Mouse (Mus musculus): ENCODE data around the gene Zfhx3.

Zfhx3 gene

DNA sequence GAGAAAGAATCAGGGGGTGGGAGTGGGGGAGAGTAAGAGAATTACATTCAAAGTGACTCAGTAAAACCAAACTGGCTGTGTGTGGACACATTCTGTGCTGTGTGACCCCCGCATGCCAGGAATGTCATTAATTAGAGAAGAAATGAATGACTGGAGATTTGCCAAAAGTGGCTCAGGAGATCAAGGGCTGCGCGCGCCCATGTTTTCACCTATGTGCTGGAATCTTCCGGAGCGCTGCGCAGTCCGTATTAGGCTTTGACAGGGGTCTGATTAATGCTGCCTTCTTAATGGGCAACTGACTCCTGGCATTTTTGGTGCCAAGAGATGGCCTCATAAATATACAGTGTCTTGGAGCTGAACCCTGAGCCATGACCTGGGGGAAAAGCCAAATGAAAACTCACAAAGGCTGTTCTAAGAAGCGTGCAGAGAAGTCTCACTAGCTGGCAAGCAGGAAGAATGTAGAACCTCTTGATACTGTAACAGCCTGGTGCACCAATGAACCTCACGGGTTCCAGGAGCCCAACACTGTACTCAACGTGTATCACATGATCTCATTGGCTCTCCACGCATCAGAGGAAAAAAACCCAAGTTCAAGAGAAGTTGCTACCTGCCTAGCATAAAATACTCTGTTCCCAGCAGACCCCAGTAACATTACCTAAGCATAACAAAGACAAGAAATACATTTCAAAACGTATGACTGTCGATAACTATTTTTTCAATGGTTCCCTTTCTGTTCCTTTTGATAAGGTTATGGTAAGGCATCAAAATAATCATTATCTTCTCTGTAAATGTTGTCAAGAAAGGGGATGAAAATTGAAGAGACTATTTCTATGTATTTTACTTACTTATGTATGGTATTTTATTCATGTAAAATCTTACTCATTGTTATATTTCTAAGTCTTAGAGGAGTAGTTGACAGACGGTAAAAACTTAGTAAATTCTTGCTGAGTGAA lies 1057.1 kb downstream of the Zfhx3 start:
- no peak for DNase-seq (ENCODE audit: low spot score)

DNA sequence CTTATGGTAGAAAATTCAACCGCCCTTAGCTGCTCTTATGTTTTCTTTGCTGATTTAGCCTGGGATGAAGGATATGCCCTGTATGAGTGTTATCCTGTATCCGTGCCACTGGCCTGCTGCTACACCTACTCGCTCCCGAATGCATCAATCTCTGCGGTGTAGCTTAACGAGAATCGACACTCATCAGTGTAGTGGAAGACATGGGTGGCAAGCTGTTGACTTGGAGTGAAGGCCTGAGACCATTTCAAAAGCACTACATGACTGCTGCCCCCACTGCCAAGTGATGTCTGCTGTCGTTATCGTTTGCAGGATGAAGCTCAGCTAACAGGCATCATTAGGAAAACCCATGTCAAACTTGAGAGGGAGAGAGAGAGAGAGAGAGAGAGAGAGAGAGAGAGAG lies 1058.6 kb downstream of the Zfhx3 start:
- no peak for DNase-seq (ENCODE audit: low spot score)

GRCm38 (mm10) chr8:109001923-109002322 lies 1059.5 kb downstream of the Zfhx3 start:
- no peak for DNase-seq (ENCODE audit: low spot score)

DNA sequence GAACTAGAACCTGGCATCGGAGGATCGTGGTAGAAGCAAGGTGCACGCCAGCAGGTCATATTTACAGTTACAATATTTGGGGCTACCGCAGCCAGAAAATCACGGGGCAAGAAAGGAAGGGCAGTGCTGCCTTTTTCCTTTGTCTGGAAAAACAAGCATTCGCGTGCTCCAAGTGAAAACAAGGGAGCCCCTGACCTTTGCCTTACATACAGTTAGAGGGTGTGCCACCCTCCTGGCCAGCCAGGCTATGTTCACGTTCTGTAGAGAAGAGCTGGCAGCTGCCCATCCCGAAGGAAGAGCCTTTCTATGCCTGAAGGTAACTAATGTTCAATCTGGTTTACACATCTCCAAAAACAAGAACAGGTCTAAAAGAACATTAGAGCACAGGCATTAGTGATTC lies 1064.5 kb downstream of the Zfhx3 start:
- no peak for DNase-seq (ENCODE audit: low spot score)
